Mouse (Mus musculus): ENCODE measurements around the gene Impg1. TPM values are rescaled to one million over a fixed set of nuclear protein-coding genes. Genes with fewer than 3 reads are reported as not detected.

Impg1 gene
- total and polyA plus RNA-seq, 3 experiments = not detected

DNA sequence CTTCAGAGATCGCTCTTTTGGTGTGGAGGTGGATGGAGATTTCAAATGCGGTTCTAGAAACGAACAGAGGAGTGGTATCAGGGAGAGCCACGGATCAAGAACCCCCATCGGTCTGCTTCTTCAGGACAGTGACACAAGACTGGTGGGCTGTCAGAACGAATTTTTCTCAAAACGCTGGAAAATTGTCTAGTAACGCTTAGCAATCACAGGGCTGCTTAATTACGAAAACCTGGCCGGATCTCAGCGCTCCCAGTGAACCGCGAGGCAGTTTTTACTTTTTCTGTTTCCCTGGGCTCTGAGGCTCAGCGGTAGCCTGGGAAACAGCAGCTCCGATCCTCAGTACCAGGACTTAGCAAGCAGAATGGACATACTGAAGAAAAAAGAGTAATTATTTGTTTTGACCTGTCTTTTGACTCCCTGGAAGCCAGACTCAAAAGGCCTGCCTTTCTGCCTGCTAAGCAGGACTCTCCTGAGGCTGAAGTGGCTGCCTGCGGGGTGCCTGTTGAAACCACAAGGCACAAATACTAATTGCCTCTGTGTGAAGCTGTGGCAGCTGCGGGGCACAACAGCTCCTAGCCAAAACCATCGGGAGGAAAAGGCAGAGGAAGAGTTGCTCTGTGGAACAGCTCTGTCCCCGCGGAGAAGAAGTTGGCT, 113.5 kb downstream of the Impg1 start:
- no peak for ATAC-seq (ENCODE audit: extremely low read depth, insufficient number of reproducible peaks, low FRiP score, poor library complexity, severe bottlenecking)
- H3K27me3 ChIP-seq (ENCODE audit: insufficient read depth, low read length) = peaks cover 3% of the 10 kb centered on the region; the same call in 1 of the 2 replicates
- H3K9me3 ChIP-seq (replicated peaks) = no peaks in the 10 kb centered on the region
- TF ChIP-seq POLR2AphosphoS5 (IDR thresholded peaks at IDR 0.05; ENCODE audit: insufficient replicate concordance, low read depth, low read length) = no peak
- no peak for TF ChIP-seq TAL1 (conservative IDR thresholded peaks at IDR 0.05; ENCODE audit: low read depth, low read length)
- no peak for TF ChIP-seq CTCF (IDR thresholded peaks at IDR 0.05; ENCODE audit: low read depth, low read length)
- no peak for TF ChIP-seq GATA2 (IDR thresholded peaks at IDR 0.05; ENCODE audit: borderline replicate concordance, low read depth, low read length)
- no peak for TF ChIP-seq GATA1 (IDR thresholded peaks at IDR 0.05; ENCODE audit: borderline replicate concordance, low read length)
- H3K36me3 ChIP-seq (replicated peaks) = no peaks in the 10 kb centered on the region
- no peak for DNase-seq (ENCODE audit: low spot score)
- no peak overlapping the region for H3K4me3 ChIP-seq (ENCODE audit: low read depth, low read length)
- no peaks in the 10 kb centered on the region for H3K4me1 ChIP-seq (ENCODE audit: insufficient read depth, low read depth, low read length)

DNA sequence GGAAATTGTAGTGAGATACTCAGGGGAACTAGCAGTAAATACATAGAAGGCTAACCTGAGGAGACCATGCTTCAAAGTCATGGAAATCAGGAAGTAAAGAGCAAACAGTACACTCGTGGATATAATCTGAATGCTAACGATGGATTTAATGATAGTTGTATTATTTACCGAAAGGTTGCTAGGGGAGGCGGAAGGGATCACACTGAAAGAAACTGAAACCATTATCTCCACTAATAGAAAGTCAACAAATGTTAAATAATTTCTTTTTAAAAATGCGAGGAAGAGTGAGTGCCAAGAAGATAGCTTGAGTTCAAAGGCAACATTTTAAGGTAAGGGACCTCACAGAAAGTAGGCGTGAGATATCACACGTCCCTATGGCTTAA, 114.0 kb downstream of the Impg1 start:
- no peak for TF ChIP-seq POLR2AphosphoS5 (IDR thresholded peaks at IDR 0.05; ENCODE audit: insufficient replicate concordance, low read depth, low read length)
- TF ChIP-seq CTCF (IDR thresholded peaks at IDR 0.05; ENCODE audit: low read depth, low read length) = no peak
- no peak for TF ChIP-seq GATA2 (IDR thresholded peaks at IDR 0.05; ENCODE audit: borderline replicate concordance, low read depth, low read length)
- no peak for DNase-seq (ENCODE audit: low spot score)
- no peak for ATAC-seq (ENCODE audit: extremely low read depth, insufficient number of reproducible peaks, low FRiP score, poor library complexity, severe bottlenecking)
- peaks cover 3% of the 10 kb centered on the region; the same call in 1 of the 2 replicates for H3K27me3 ChIP-seq (ENCODE audit: insufficient read depth, low read length)
- no peaks in the 10 kb centered on the region for H3K36me3 ChIP-seq (replicated peaks)
- H3K4me3 ChIP-seq (ENCODE audit: low read depth, low read length) = no peak overlapping the region
- H3K4me1 ChIP-seq (ENCODE audit: insufficient read depth, low read depth, low read length) = no peaks in the 10 kb centered on the region
- H3K9me3 ChIP-seq (replicated peaks) = no peaks in the 10 kb centered on the region

DNA sequence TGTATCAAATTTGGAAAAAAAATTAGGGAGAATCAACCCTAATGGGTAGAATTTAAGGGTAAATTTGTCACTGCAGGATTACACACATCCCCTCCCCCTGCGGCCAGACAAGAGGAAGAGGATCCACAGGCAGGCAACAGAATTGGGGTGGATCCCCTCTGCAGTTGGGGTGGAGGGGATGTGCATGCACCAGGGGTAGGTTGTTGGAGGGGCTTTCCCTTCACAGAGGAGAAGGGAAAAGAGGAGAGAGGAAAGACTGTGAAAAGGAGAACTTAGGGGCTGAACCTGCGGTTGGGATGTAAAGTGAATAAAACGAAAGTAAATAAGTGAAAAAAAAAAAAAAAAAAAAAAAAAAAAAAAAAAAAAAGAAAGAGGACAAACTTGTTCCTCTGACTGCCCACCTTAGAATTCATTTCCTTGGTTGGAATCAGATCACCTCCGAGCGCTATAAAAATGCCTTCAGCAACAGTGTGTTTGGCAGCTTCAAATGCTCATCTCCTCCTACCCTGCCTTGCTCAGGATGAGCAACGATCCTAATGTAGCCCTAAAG, 120.8 kb downstream of the Impg1 start:
- no peak for ATAC-seq (ENCODE audit: extremely low read depth, insufficient number of reproducible peaks, low FRiP score, poor library complexity, severe bottlenecking)
- H3K9me3 ChIP-seq (replicated peaks) = no peaks in the 10 kb centered on the region
- H3K4me3 ChIP-seq (ENCODE audit: low read depth, low read length) = no peak overlapping the region
- DNase-seq (ENCODE audit: low spot score) = no peak
- no peak for TF ChIP-seq GATA1 (IDR thresholded peaks at IDR 0.05; ENCODE audit: borderline replicate concordance, low read length)
- TF ChIP-seq GATA2 (IDR thresholded peaks at IDR 0.05; ENCODE audit: borderline replicate concordance, low read depth, low read length) = no peak
- TF ChIP-seq CTCF (IDR thresholded peaks at IDR 0.05; ENCODE audit: low read depth, low read length) = no peak
- TF ChIP-seq TAL1 (conservative IDR thresholded peaks at IDR 0.05; ENCODE audit: low read depth, low read length) = no peak
- no peak for TF ChIP-seq POLR2AphosphoS5 (IDR thresholded peaks at IDR 0.05; ENCODE audit: insufficient replicate concordance, low read depth, low read length)
- H3K27me3 ChIP-seq (ENCODE audit: insufficient read depth, low read length) = no peaks in the 10 kb centered on the region
- H3K36me3 ChIP-seq (replicated peaks) = no peaks in the 10 kb centered on the region
- peaks cover 5% of the 10 kb centered on the region for H3K4me1 ChIP-seq (ENCODE audit: insufficient read depth, low read depth, low read length)

DNA sequence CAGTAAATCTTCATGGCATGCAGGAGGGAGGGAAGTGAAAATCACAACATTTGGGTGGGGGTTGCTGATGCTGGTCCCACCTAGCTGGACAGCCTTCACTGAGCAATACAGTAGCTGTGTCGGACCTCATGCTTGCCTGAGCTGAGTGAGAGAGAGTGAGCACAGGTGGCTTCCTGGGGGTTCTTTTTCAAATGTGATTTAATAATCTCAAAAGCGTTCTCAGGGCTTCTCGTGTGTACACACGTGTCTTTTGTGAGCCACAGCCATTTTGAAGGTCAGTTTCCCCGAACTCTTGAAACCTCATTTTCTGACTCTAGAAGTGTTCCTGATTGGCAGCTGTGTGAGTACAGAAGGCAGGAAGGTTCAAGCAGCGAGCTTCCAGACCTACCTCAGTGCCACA, 122.8 kb downstream of the Impg1 start:
- ATAC-seq (ENCODE audit: extremely low read depth, insufficient number of reproducible peaks, low FRiP score, poor library complexity, severe bottlenecking) (no peak), DNase-seq (ENCODE audit: low spot score) (no peak)
- H3K4me1 ChIP-seq (ENCODE audit: insufficient read depth, low read depth, low read length) = peaks cover 5% of the 10 kb centered on the region
- H3K27me3 ChIP-seq (ENCODE audit: insufficient read depth, low read length) = no peaks in the 10 kb centered on the region
- H3K36me3 ChIP-seq (replicated peaks) = no peaks in the 10 kb centered on the region
- no peaks in the 10 kb centered on the region for H3K9me3 ChIP-seq (replicated peaks)
- no peak overlapping the region for H3K4me3 ChIP-seq (ENCODE audit: low read depth, low read length)
- no peak for TF ChIP-seq GATA2 (IDR thresholded peaks at IDR 0.05; ENCODE audit: borderline replicate concordance, low read depth, low read length)
- no peak for TF ChIP-seq GATA1 (IDR thresholded peaks at IDR 0.05; ENCODE audit: borderline replicate concordance, low read length)
- no peak for TF ChIP-seq TAL1 (conservative IDR thresholded peaks at IDR 0.05; ENCODE audit: low read depth, low read length)
- no peak for TF ChIP-seq CTCF (IDR thresholded peaks at IDR 0.05; ENCODE audit: low read depth, low read length)
- TF ChIP-seq POLR2AphosphoS5 (IDR thresholded peaks at IDR 0.05; ENCODE audit: insufficient replicate concordance, low read depth, low read length) = no peak

DNA sequence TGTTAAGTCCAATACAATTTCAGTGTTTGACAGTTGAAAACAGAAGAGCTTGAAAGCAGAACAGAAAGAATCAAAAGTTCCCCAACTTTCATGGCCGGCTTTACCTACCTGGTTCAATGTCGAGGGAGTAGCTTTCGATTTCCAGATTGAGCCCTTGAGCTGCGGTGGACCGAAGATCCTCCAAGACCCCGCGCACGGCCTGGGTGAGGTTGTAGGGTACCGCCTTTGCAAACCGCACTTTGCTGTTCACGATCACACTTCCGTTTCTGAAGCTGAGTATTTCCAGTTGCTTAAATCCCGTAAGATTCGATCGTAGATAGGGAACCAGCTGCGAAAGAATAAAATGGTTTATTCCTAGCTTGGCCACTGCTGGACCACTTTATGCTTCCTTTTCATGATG, 123.5 kb downstream of the Impg1 start:
- H3K4me3 ChIP-seq (ENCODE audit: low read depth, low read length) = no peak overlapping the region
- DNase-seq (ENCODE audit: low spot score) (no peak), ATAC-seq (ENCODE audit: extremely low read depth, insufficient number of reproducible peaks, low FRiP score, poor library complexity, severe bottlenecking) (no peak)
- H3K4me1 ChIP-seq (ENCODE audit: insufficient read depth, low read depth, low read length) = peaks cover 5% of the 10 kb centered on the region
- H3K27me3 ChIP-seq (ENCODE audit: insufficient read depth, low read length) = no peaks in the 10 kb centered on the region
- H3K36me3 ChIP-seq (replicated peaks) = no peaks in the 10 kb centered on the region
- no peaks in the 10 kb centered on the region for H3K9me3 ChIP-seq (replicated peaks)
- TF ChIP-seq GATA2 (IDR thresholded peaks at IDR 0.05; ENCODE audit: borderline replicate concordance, low read depth, low read length) (no peak), TAL1 (conservative IDR thresholded peaks at IDR 0.05; ENCODE audit: low read depth, low read length) (no peak), POLR2AphosphoS5 (IDR thresholded peaks at IDR 0.05; ENCODE audit: insufficient replicate concordance, low read depth, low read length) (no peak), GATA1 (IDR thresholded peaks at IDR 0.05; ENCODE audit: borderline replicate concordance, low read length) (no peak), CTCF (IDR thresholded peaks at IDR 0.05; ENCODE audit: low read depth, low read length) (no peak)

DNA sequence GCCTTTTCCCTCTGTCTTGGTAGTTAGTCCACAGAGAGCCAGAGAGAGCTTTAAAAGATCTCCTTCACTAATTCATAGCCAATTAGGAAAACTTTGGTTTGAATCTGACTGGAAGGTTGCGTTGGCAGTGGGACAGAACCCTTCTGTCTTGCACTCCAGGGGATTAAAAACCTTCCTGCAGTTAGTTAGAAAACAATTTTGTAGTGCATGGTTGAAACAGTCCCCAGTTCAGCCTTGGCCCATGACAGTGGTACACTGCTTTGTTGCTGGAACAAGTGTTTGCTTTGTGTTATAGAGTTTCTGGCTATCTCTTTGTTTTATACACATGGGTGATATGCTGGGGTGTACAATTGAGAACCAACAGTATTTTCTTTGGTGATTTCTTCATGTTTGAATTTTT, 124.4 kb downstream of the Impg1 start:
- Histone ChIP-seq H3K9me3 (replicated peaks) (no peaks in the 10 kb centered on the region), H3K4me1 (ENCODE audit: insufficient read depth, low read depth, low read length) (peaks cover 5% of the 10 kb centered on the region), H3K27me3 (ENCODE audit: insufficient read depth, low read length) (peaks cover under 1% of the 10 kb centered on the region; the same call in 1 of the 2 replicates), H3K36me3 (replicated peaks) (no peaks in the 10 kb centered on the region), H3K4me3 (ENCODE audit: low read depth, low read length) (no peak overlapping the region)
- TF ChIP-seq TAL1 (conservative IDR thresholded peaks at IDR 0.05; ENCODE audit: low read depth, low read length) = no peak
- no peak for TF ChIP-seq POLR2AphosphoS5 (IDR thresholded peaks at IDR 0.05; ENCODE audit: insufficient replicate concordance, low read depth, low read length)
- ATAC-seq (ENCODE audit: extremely low read depth, insufficient number of reproducible peaks, low FRiP score, poor library complexity, severe bottlenecking) = no peak
- no peak for DNase-seq (ENCODE audit: low spot score)
